Mouse (Mus musculus) cerebral cortex, adult 2 months (tissue): ENCODE results near the gene D10Jhu81e.

Experiments
- WGBS: fragments of 180-500 bp; shearing (Covaris S2); methylation state at CpG from one replicate; pipeline ENCODE4 v1.1.7; 2018; 5-methylcytosine and 5-hydroxymethylcytosine counted together

The D10Jhu81e gene

DNA sequence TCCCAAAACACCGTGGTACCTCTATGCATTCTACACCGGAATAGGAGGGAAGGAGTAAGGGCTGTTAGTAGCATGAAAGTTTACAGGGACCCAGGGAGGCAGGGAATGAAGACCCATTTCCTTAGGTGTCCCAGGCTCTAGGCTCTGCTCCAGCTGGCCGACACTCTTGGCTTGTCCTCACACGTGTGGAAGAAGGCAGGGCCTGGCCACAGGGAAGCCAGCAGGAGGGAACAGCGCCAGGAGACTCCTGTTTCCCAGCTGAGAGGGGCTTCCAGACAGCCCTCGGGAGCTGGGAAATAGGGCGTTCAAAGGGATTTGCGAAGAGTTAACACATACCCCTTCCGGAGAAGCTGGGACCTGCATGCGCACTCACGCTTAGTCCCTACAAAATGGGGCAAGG, 40.2 kb downstream of the D10Jhu81e start:
- WGBS: 51% methylated on average over 11 of the region's 11 CpGs

DNA sequence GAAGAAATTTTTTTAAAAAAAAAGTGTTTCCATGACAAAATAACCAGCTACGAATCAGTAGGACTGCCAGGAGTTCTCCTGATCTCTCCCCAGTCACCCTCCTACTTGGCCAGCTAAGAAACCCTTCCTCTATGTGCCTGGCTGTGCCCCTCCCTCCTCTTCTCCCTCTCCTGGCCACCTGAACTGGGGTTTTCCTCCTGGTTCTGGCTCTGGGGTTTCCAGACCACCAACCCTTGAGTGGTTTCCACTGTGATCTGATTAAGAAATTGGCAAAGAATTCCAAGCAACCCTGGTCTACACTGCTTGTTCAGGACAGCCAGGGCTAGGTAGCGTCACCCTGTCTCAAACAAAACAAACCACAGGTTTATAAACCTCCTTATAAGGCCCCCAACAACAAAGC, 40.9 kb downstream of the D10Jhu81e start:
- WGBS: 95% methylated on average over 2 of the region's 2 CpGs

DNA sequence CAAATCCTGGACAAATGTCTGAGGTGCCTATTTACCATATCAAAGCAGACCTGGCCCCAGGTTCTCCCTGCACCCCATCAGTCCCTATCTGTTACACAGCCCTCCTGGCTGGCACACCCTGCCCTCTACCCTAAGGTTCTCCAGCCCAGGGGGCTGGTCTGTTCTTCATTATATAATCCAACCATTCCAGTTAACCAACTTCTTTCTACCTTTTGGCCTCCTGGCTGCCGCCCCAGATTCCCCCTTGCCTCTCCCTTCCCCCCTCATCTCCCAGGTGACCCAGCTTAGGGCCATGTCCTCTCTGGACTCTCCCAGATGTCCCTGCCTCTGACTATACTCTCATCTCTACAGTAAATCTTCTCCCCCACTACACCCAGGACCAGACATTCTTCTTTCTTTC, 41.7 kb downstream of the D10Jhu81e start:
- 82% methylated on average over 1 of the region's 1 CpGs for WGBS

DNA sequence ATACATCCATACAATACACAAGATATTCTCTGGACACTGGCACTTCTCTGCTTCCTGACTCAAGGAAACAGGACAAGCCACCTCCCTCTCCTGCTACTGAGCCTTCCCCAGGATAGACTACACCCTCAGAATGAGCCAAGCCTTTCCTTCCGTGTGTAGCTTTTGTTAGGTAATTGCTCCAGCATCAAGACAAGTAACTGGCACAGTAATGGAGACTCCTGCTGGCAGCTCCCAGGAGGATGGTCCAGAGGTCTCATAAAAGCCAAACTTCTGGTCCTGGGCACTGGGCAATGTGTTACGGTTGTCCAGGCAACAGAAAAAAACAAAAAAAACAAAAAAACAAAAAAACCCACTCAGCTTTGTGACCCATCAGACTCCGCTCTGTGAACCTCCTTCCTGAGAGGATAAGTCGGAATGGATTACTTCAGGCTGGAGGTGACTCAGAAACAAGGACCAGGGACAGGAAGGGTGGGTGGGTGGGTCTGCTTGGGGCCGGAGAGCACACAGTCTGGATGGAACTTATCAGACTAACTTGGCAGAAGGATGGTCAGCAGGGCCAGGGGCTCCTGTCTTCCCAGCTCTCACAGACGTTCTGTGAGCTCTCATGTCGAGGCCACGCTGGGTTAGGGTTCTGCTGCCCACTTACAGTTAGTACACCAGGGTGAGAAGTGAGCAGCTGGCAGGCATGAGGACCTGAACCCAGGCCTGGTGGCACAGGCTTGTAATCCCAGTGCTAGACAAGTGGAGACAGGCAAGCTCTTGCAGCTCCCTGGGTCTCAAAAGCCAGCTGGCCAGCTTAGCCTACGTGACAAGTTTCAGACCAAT, 42.3 kb downstream of the D10Jhu81e start:
- 74% methylated on average over 9 of the region's 9 CpGs for WGBS

DNA sequence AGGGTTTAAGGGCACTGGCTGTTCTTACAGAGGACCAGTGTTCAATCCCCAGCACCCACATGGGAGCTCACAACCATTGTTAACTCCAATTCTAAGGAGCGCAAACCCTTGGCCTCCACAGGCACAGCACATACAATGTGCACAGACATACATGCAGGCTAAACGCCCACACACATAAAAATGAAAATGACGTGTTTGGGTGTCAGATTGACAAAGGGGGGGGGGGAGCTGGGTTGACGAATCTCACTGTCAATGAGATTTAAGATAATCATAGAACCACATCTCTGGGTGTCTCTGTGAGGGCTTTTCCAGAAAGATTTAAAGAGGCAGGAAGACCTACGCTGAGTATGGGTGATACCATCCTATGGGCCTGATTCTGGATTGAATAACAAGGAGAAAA, 43.3 kb downstream of the D10Jhu81e start:
- WGBS: 85% methylated on average over 5 of the region's 5 CpGs

DNA sequence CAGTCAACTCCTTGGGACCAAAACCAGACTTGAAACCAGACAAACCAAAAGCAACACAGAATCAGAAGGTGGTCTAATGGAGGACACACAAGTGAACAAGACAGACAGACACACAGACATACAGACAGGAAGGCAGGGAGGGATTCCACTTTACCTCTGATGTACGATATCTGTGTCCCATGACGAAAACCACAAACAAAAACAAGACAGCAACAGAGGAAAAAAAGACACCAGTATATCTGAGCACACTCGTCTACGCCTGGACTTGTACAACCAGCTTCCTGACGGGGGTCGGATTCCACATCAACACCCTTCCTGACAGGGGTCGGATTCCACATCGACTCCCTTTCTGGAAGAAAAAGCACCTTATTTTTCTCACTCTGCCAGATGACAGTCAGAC, 44.5 kb downstream of the D10Jhu81e start:
- 93% methylated on average over 8 of the region's 8 CpGs for whole genome bisulfite sequencing

DNA sequence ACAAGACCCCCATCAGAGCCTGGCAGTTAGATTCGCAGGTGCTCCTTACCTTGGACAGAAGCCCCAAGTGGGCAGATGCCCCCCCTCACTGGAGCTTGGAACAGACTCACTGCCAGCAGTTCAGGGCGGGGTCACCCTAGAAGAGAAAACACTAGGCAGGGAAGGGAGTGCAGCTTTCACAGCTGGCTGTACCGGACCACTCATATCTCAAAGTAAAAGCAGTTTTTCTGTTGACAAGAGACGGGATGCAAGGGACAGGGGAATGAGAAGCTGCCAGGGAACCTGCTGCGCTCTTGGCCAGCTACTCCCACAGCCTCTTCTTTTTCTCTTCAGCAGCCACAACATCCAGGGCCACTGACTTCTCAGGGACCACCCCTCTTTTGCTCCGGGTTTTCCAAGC, 45.4 kb downstream of the D10Jhu81e start:
- WGBS: 68% methylated on average over 6 of the region's 6 CpGs

DNA sequence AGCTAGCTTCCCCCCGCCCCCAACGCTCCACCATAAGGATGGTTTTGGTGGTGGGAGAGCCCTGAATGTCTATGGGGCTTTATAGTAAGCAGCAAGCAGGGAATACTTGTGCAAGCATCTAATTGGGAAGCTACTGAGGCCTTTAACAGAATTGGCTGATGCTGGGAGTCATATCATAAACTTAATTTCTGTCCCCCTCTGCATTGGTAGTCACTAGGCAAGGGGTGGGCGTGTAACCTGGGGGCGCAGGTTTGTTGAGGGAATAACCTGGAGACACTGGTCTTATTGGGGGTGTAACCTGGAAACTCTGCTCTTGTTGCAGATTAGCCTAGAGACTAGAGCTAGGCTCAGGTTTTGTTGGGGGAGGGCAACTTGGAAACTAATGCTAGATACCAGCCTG, 50.2 kb downstream of the D10Jhu81e start:
- WGBS: 96% methylated on average over 4 of the region's 4 CpGs

DNA sequence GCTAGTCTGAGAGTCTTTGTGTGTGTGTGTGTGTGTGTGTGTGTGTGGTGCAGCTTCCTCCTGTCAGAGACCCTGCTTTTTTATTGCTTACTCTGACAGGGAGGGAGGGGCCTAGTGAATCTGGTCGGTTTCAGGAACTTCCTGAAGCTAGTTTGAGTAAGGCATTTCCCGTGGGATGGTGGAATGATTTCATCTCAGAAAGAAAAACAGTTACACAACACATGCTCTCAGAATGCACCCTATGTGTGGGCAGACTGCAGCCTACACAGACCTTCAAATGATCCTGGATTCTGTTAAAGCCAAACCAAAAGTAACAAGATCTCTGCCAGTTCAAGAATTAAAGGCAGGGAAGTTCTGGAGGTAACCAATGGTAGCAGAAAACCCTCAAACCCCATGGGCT, 54.4 kb downstream of the D10Jhu81e start:
- WGBS: 37% methylated on average over 2 of the region's 2 CpGs

DNA sequence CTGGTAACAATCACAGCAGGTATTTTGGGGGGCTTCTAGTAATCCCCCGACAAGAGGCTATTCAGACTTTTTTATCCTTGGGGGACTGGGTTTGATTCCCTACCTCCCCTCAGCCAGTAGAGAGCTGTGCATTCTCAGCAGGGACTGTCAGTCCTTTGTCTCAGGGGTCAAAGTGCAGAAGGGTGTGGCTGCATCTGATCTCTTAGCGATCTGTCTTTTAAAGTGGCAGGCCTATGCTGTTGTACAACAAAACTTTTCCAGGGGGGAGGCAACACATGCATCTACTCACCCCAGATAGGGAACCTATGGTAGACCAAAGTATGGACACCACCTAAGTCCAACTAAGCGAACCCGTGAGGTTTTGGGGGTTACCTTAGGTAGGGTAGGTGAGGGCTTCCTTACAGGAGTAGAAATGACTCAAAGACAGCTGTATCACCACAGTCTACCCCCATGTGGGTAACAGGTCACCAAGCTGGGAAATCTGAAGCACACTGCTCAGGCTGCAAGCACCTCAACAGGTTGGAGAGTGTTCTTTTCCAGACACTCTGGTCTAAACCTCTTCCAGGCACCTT, 55.0 kb downstream of the D10Jhu81e start:
- WGBS: 71% methylated on average over 4 of the region's 4 CpGs
